Mouse (Mus musculus) G1E-ER4 (cell line): ENCODE data around the gene Krt81. TPM values are rescaled to one million over a fixed set of nuclear protein-coding genes. Genes with fewer than 3 reads are reported as not detected.

Experiments
- GATA1 ChIP-seq: IDR thresholded peaks from one replicate; pipeline ENCODE4 v1.8.0; 2012; ENCODE audit warnings: low read length, inconsistent platforms
- polyA plus RNA-seq: library from polyadenylated mRNA; stranded (reverse); fragments of >175 nt; gene quantifications from 2 replicates; pipeline ENCODE4 v1.2.3, GENCODE M21; 2012

Gene Krt81
- not detected in 2 replicates for polyA plus RNA-seq

- no peak for TF ChIP-seq GATA1
Measured at GRCm38 (mm10) chr15:101463651-101464050, at the start of gene Krt81. Krt81 (minus strand) TSS chr15:101463751.

GRCm38 (mm10) chr15:101508247-101508646, 44.7 kb upstream of the Krt81 start:
- TF ChIP-seq GATA1: no peak

GRCm38 (mm10) chr15:101506896-101507758, 43.6 kb upstream of the Krt81 start:
- no peak for TF ChIP-seq GATA1

GRCm38 (mm10) chr15:101497181-101497580, 33.6 kb upstream of the Krt81 start:
- TF ChIP-seq GATA1: no peak

- no peak for TF ChIP-seq GATA1
Measured at GRCm38 (mm10) chr15:101495266-101495665, 31.7 kb upstream of the Krt81 start.

- TF ChIP-seq GATA1: no peak
Measured at GRCm38 (mm10) chr15:101494203-101494602, 30.7 kb upstream of the Krt81 start.

- no peak for TF ChIP-seq GATA1
Measured at GRCm38 (mm10) chr15:101493713-101494112, 30.2 kb upstream of the Krt81 start.

- TF ChIP-seq GATA1: no peak
Measured at GRCm38 (mm10) chr15:101492718-101493117, 29.2 kb upstream of the Krt81 start.

GRCm38 (mm10) chr15:101491431-101491830, 27.9 kb upstream of the Krt81 start, which contains the start of gene Krt83:
Krt83 (minus strand) TSS chr15:101491512.
- TF ChIP-seq GATA1: no peak

GRCm38 (mm10) chr15:101485911-101486635, 22.5 kb upstream of the Krt81 start:
- TF ChIP-seq GATA1: no peak

- no peak for TF ChIP-seq GATA1
Measured at GRCm38 (mm10) chr15:101484939-101485338, 21.4 kb upstream of the Krt81 start.

- TF ChIP-seq GATA1: no peak
Measured at GRCm38 (mm10) chr15:101483646-101484045, 20.1 kb upstream of the Krt81 start.

- no peak for TF ChIP-seq GATA1
Measured at GRCm38 (mm10) chr15:101482056-101482455, 18.5 kb upstream of the Krt81 start.

GRCm38 (mm10) chr15:101479666-101480060, 16.1 kb upstream of the Krt81 start:
- TF ChIP-seq GATA1: no peak

- TF ChIP-seq GATA1: no peak
Measured at GRCm38 (mm10) chr15:101479007-101479665, 15.6 kb upstream of the Krt81 start.
